Mouse (Mus musculus): ENCODE results near the gene Bpifa5.

DNA sequence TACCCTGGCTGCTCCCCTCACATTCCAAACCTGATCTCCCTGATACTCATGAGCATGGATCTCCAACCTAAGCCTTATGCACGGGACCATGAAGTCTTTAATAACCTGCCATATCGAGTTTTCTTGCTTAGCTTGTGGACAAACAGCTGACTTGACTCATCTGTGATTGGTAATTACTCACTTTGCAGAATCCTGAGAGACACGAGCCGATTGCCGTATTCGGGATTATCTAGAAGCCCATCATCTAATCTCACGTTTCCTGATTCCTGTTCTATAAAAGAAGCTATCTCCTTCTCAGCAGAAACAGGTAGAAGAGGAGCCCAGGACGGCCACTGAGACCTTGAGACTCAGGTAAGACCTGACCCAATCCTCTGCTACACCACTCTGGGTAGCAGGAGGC is at the start of gene Bpifa5:
- no peak for TF ChIP-seq CTCF (IDR thresholded peaks at IDR 0.05; ENCODE audit: borderline replicate concordance, control insufficient read depth, extremely low read depth, insufficient read depth, low read length, poor library complexity)
- TF ChIP-seq POLR2A (IDR thresholded peaks at IDR 0.05; ENCODE audit: control insufficient read depth, extremely low read depth, insufficient read depth, low read length, poor library complexity): no peak
